Mouse (Mus musculus) forebrain, embryonic 10.5 days (tissue): ENCODE data around the gene Gm28576. TPM values are rescaled to one million over a fixed set of nuclear protein-coding genes. Genes with fewer than 3 reads are reported as not detected.
"Not testable (repeated sequence)": the region's sequence is repeated elsewhere in the genome, so short reads cannot be mapped to it uniquely, and the experiment has no call there.

Experiments used
- DNase-seq: peaks from one replicate; pipeline ENCODE4 v3.0.0-alpha.2; 2017; ENCODE audit warnings: low spot score; ENCODE audit errors: extremely low spot score
- H3K27ac ChIP-seq: fragments of 300-500 bp; sonication (generic); 2 replicates; pipeline ENCODE4 v1.5.1; 2016; ENCODE audit warnings: mild to moderate bottlenecking
- H3K27me3 ChIP-seq: fragments of 300-500 bp; sonication (generic); 2 replicates; pipeline ENCODE4 v1.6.1; 2016; ENCODE audit warnings: mild to moderate bottlenecking; ENCODE audit not compliant: poor library complexity, severe bottlenecking
- H3K36me3 ChIP-seq: fragments of 300-500 bp; sonication (generic); replicated peaks from 2 replicates; pipeline ENCODE4 v1.6.1; 2016; ENCODE audit warnings: mild to moderate bottlenecking, moderate library complexity
- H3K4me1 ChIP-seq: fragments of 300-500 bp; sonication (generic); 2 replicates; pipeline ENCODE4 v1.6.1; 2016
- H3K4me3 ChIP-seq: fragments of 300-500 bp; sonication (generic); 2 replicates; pipeline ENCODE4 v1.5.1; 2016; ENCODE audit warnings: mild to moderate bottlenecking, moderate library complexity
- H3K9me3 ChIP-seq: fragments of 300-500 bp; sonication (generic); 2 replicates; pipeline ENCODE4 v1.6.1; 2016; ENCODE audit warnings: mild to moderate bottlenecking, moderate library complexity
- WGBS: fragments of 180-500 bp; shearing (Covaris S2); methylation state at CpG from one replicate; pipeline ENCODE4 v1.1.7; 2016; 5-methylcytosine and 5-hydroxymethylcytosine counted together
- polyA plus RNA-seq: library from polyadenylated mRNA; unstranded; fragments of >200 nt; fragmentation: Nextera tagmentation; extraction: Ambion mirVana; gene quantifications from 2 replicates; pipeline ENCODE4 v1.2.1, GENCODE M21; 2016

Gene Gm28576
- polyA plus RNA-seq: not detected in 2 replicates

- not testable (repeated sequence) for H3K4me1 ChIP-seq, H3K9me3 ChIP-seq, H3K27me3 ChIP-seq, H3K36me3 ChIP-seq, H3K4me3 ChIP-seq, H3K27ac ChIP-seq, DNase-seq
- WGBS: no CpG with 5 or more reads among the region's 8 CpGs
Measured at GRCm38 (mm10) chrY:7722641-7723040, at the start of gene Gm28576. Gene Gm28576 (plus strand): TSS chrY:7722941.

Other genes with a start within 250 kb of the Gm28576 start
- not detected in 2 replicates for gene Gm20826, start 84.5 kb upstream of the Gm28576 start, polyA plus RNA-seq